Mouse (Mus musculus) MEL (cell line): ENCODE data around the gene Dusp16. TPM values are rescaled to one million over a fixed set of nuclear protein-coding genes. Genes with fewer than 3 reads are reported as not detected.
A peak's percentile ranks its signal among the peaks of the same experiment; 100 is the strongest.
"Not testable (repeated sequence)": the region's sequence is repeated elsewhere in the genome, so short reads cannot be mapped to it uniquely, and the experiment has no call there.

Experiments used
- DNase-seq: peaks from one replicate; pipeline ENCODE4 v3.0.0; 2011; ENCODE audit warnings: low read depth, low spot score
- H3K27ac ChIP-seq: 2 replicates; pipeline ENCODE4 v1.5.1; 2012; ENCODE audit warnings: low read depth, mild to moderate bottlenecking, control low read depth, low read length, moderate library complexity; ENCODE audit not compliant: control insufficient read depth
- H3K27me3 ChIP-seq, 2 experiments: fragments of 150-350 bp in 1 of 2; sonication (generic) in 1 of 2; 2 replicates each; pipeline ENCODE4 v1.6.1; 2012; ENCODE audit warnings: low read length in 2 of 2, mild to moderate bottlenecking in 2 of 2, improper control_type of control experiment in 1 of 2, moderate library complexity in 1 of 2; ENCODE audit not compliant: insufficient read depth in 2 of 2, control insufficient read depth in 1 of 2
- H3K36me3 ChIP-seq, 2 experiments: 2 replicates each; pipeline ENCODE4 v1.6.1; 2012 to 2014; ENCODE audit warnings: low read length in 2 of 2, improper control_type of control experiment in 1 of 2, inconsistent platforms in 1 of 2, mild to moderate bottlenecking in 1 of 2; ENCODE audit not compliant: insufficient read depth in 2 of 2, control insufficient read depth in 1 of 2
- H3K4me1 ChIP-seq, 2 experiments: fragments of 150-350 bp in 1 of 2; sonication (generic) in 1 of 2; 2 replicates each; pipeline ENCODE4 v1.6.1; 2012; ENCODE audit warnings: low read length in 2 of 2, improper control_type of control experiment in 1 of 2, mild to moderate bottlenecking in 1 of 2; ENCODE audit not compliant: insufficient read depth in 2 of 2, control insufficient read depth in 1 of 2
- H3K4me3 ChIP-seq, 2 experiments: fragments of 150-350 bp in 1 of 2; sonication (generic) in 1 of 2; 2 replicates each; pipeline ENCODE4 v1.5.1; 2012; ENCODE audit warnings: low read depth in 2 of 2, low read length in 2 of 2, mild to moderate bottlenecking in 2 of 2, moderate library complexity in 2 of 2, control low read depth in 1 of 2, improper control_type of control experiment in 1 of 2; ENCODE audit not compliant: control insufficient read depth in 1 of 2, insufficient read depth in 1 of 2
- H3K79me2 ChIP-seq: 2 replicates; pipeline ENCODE4 v1.6.1; 2012; ENCODE audit warnings: mild to moderate bottlenecking, low read length, moderate library complexity; ENCODE audit not compliant: control insufficient read depth, poor library complexity, insufficient read depth
- H3K9ac ChIP-seq: 2 replicates; pipeline ENCODE4 v1.6.1; 2012; ENCODE audit warnings: low read depth, mild to moderate bottlenecking, control low read depth, low read length, moderate library complexity; ENCODE audit not compliant: control insufficient read depth, poor library complexity, severe bottlenecking
- H3K9me3 ChIP-seq: fragments of 150-350 bp; sonication (generic); replicated peaks from 2 replicates; pipeline ENCODE4 v1.6.1; 2012; ENCODE audit warnings: mild to moderate bottlenecking, low read length, improper control_type of control experiment, moderate library complexity; ENCODE audit not compliant: insufficient read depth
- BHLHE40 ChIP-seq: IDR thresholded peaks from 2 replicates; pipeline ENCODE4 v1.6.1; 2012; ENCODE audit warnings: low read depth, mild to moderate bottlenecking, inconsistent platforms, low read length, improper control_type of control experiment, borderline replicate concordance
- CHD1 ChIP-seq: IDR thresholded peaks from 2 replicates; pipeline ENCODE4 v1.6.1; 2012; ENCODE audit warnings: low read depth, mild to moderate bottlenecking, inconsistent platforms, low read length, improper control_type of control experiment
- CHD2 ChIP-seq: IDR thresholded peaks from 2 replicates; pipeline ENCODE4 v1.6.1; 2011; ENCODE audit warnings: low read length, improper control_type of control experiment
- E2F4 ChIP-seq: IDR thresholded peaks from 2 replicates; pipeline ENCODE4 v1.6.1; 2011; ENCODE audit warnings: low read depth, low read length, improper control_type of control experiment, borderline replicate concordance
- HCFC1 ChIP-seq: IDR thresholded peaks from 2 replicates; pipeline ENCODE4 v1.6.1; 2012; ENCODE audit warnings: low read depth, mild to moderate bottlenecking, inconsistent platforms, low read length, improper control_type of control experiment, moderate library complexity
- MAX ChIP-seq: IDR thresholded peaks from 2 replicates; pipeline ENCODE4 v1.6.1; 2011; ENCODE audit warnings: low read length, improper control_type of control experiment
- MXI1 ChIP-seq: IDR thresholded peaks from 2 replicates; pipeline ENCODE4 v1.6.1; 2011; ENCODE audit warnings: mild to moderate bottlenecking, low read depth, low read length, improper control_type of control experiment
- MYB ChIP-seq: IDR thresholded peaks from 2 replicates; pipeline ENCODE4 v1.6.1; 2011; ENCODE audit warnings: mild to moderate bottlenecking, low read depth, low read length, improper control_type of control experiment
- MYC ChIP-seq: IDR thresholded peaks from 2 replicates; pipeline ENCODE4 v1.6.1; 2011; ENCODE audit warnings: low read depth, mild to moderate bottlenecking, low read length, improper control_type of control experiment, moderate library complexity
- POLR2AphosphoS5 ChIP-seq: IDR thresholded peaks from 2 replicates; pipeline ENCODE4 v1.6.1; 2012; ENCODE audit warnings: low read depth, borderline replicate concordance, mild to moderate bottlenecking, inconsistent platforms, low read length, moderate library complexity, mixed read lengths
- RAD21 ChIP-seq: IDR thresholded peaks from 2 replicates; pipeline ENCODE4 v1.6.1; 2011; ENCODE audit warnings: mild to moderate bottlenecking, low read depth, low read length, improper control_type of control experiment
- UBTF ChIP-seq: IDR thresholded peaks from 2 replicates; pipeline ENCODE4 v1.6.1; 2012; ENCODE audit warnings: low read depth, mild to moderate bottlenecking, inconsistent platforms, low read length, improper control_type of control experiment, moderate library complexity, borderline replicate concordance; ENCODE audit not compliant: insufficient read depth
- USF1 ChIP-seq: IDR thresholded peaks from 2 replicates; pipeline ENCODE4 v1.6.1; 2014; ENCODE audit warnings: low read depth, mild to moderate bottlenecking, inconsistent platforms, low read length, improper control_type of control experiment, moderate library complexity
- ZMIZ1 ChIP-seq: IDR thresholded peaks from 2 replicates; pipeline ENCODE4 v1.6.1; 2012; ENCODE audit warnings: low read depth, mild to moderate bottlenecking, inconsistent platforms, low read length, improper control_type of control experiment, moderate library complexity
- polyA plus RNA-seq, 2 experiments: library from polyadenylated mRNA; stranded (reverse) in 1 of 2; unstranded in 1 of 2; fragments of >175 nt in 1 of 2; fragments of >200 nt in 1 of 2; gene quantifications; 2 replicates each; pipeline versions ENCODE4 v1.2.1 to v1.2.4; 2012; ENCODE audit warnings: low replicate concordance in 2 of 2, low read depth in 1 of 2; ENCODE audit not compliant: insufficient read length in 2 of 2, insufficient read depth in 1 of 2, missing spikeins in 1 of 2
- total RNA-seq: library from RNA; depleted of rRNA; stranded (reverse); fragments of 300-350 nt; gene quantifications from 2 replicates; pipeline ENCODE4 v1.2.3, GENCODE M21; 2012

The Dusp16 gene
- total and polyA plus RNA-seq, 3 experiments: 1.9 to 6.9 TPM; not detected in 1

DNA sequence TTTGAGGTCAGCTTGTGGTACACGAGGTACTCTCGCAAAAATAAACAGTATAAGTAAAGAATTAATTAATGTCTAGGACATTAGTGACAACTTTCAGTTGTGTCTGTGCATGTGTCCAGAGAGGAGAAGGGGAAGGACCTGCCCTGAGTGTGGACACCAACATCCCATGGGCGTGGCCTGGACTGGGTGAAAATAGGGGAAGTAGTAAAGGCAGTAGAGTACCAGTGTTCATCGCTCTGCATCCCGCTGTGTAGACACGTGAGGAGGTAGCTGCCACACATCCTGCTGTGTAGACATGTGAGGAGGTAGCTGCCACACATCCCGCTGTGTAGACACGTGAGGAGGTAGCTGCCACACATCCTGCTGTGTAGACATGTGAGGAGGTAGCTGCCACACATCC is 118.7 kb downstream of the Dusp16 start:
- TF ChIP-seq MAX: peak; percentile 28; the same call in 1 of the 2 replicates
- 0 out of 2 replicates have a peak, but pooled peaks have one; percentile 30 for TF ChIP-seq MYC
- peak; percentile 77; the same call in 1 of the 2 replicates for TF ChIP-seq BHLHE40
- TF ChIP-seq USF1: peak; percentile 33; the same call in 1 of the 2 replicates
- not testable (repeated sequence) for H3K4me3 ChIP-seq, H3K9me3 ChIP-seq, H3K27me3 ChIP-seq, H3K27ac ChIP-seq, H3K79me2 ChIP-seq, H3K9ac ChIP-seq
- peaks cover 0 to 19% of the 10 kb centered on the region in 2 experiments; a peak in 2 of 4 replicates for H3K36me3 ChIP-seq
- DNase-seq: peak; percentile 82
- H3K4me1 ChIP-seq: peaks cover 6 to 14% of the 10 kb centered on the region in 2 experiments

DNA sequence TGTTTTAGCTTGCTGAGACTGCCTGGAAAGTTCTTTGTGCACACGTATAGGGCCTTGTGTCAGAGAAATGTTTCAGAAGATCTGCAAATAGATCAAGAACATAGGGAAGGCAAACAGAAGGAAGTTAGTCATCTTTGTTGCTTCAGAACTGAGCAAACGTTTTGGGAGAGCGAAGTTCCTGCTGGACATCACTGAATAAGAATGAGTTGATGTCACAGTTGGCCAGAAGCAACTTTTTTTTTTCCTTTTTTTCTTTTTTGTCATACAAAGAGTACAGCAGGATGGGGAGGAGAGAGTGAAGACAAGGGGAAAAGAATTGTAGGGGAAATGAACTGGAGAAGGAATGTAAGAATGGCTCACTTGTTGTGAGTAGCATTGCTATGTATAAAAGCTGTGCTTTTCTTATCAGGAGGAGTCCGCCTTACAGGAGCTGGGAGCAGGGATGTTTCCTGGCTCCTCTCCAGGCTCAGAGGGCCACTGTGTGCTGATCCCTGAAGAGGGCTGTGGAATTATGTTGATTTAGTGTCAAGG is 121.5 kb downstream of the Dusp16 start:
- Histone ChIP-seq H3K79me2 (no peaks in the 10 kb centered on the region), H3K4me3 (no peak overlapping the region), H3K9ac (no peak overlapping the region), H3K36me3 (peaks cover 0 to 2% of the 10 kb centered on the region in 2 experiments; a peak in 1 of 4 replicates), H3K27ac (no peak overlapping the region)
- no peak for DNase-seq
- no peak for TF ChIP-seq POLR2AphosphoS5
- no peak for TF ChIP-seq ZMIZ1
- no peak for TF ChIP-seq E2F4
- no peak for TF ChIP-seq HCFC1
- no peak for TF ChIP-seq MXI1
- TF ChIP-seq CHD2: no peak
- TF ChIP-seq CHD1: no peak
- no peak for TF ChIP-seq UBTF
- TF ChIP-seq BHLHE40: no peak
- no peak for TF ChIP-seq MYB
- no peak for TF ChIP-seq RAD21
- TF ChIP-seq, all 39 proteins: peak for 0
- no peaks in the 10 kb centered on the region for H3K9me3 ChIP-seq
- H3K4me1 ChIP-seq: peaks cover 2 to 3% of the 10 kb centered on the region in 2 experiments; a peak in 1 of 4 replicates
- H3K27me3 ChIP-seq: no peaks in the 10 kb centered on the region
